Comparison of ENCODE assay signal across 9 mouse cellular contexts in genomic region chr17:73096484-73096883, GRCm38 (mm10). TPM values are rescaled to one million over a fixed set of nuclear protein-coding genes. Genes with fewer than 3 reads are reported as not detected.
DNase-seq lines count a peak whose midpoint lies in the region; ATAC-seq lines count a peak whose summit lies in the region.
"Had no signal": no experiment of that assay in that cellular context is flagged by ENCODE, and none has a peak within 500 bp of the region (broad histone marks: within the 10 kb centered on the region; RNA-seq: fewer than 3 reads in every experiment).

No protein-coding gene starts in this region.

- ATAC-seq in neural tube, embryonic 15.5 days (ENCODE audit: low FRiP score): no peak
- peak; percentile 69; the same call in 1 of the 2 replicates for ATAC-seq in neutrophil, adult 5-6 weeks (ENCODE audit: extremely low read depth, insufficient number of reproducible peaks, low FRiP score, poor library complexity, severe bottlenecking)

- no peak overlapping the region for H3K4me3 ChIP-seq in neural tube, embryonic 15.5 days (replicated peaks)
- H3K4me3 ChIP-seq: hindbrain, embryonic 15.5 days had no signal

- 33% methylated on average over 5 of the region's 5 CpGs for WGBS in neural tube, embryonic 15.5 days

- H3K27me3 ChIP-seq in neural tube, embryonic 15.5 days (replicated peaks): no peaks in the 10 kb centered on the region
- H3K27me3 ChIP-seq: hindbrain, embryonic 15.5 days had no signal

- no peaks in the 10 kb centered on the region for H3K36me3 ChIP-seq in neural tube, embryonic 15.5 days
- H3K36me3 ChIP-seq: hindbrain, embryonic 15.5 days had no signal

- H3K9me3 ChIP-seq in neural tube, embryonic 15.5 days (replicated peaks): no peaks in the 10 kb centered on the region
- H3K9me3 ChIP-seq: hindbrain, embryonic 15.5 days had no signal

- DNase-seq in embryo, embryonic 10 days (ENCODE audit: low spot score): peak; percentile 70
- no peak for DNase-seq in embryo, embryonic 9.5 days (ENCODE audit: extremely low spot score)
- peak; percentile 29 for DNase-seq in neural tube, embryonic 10.5 days (ENCODE audit: extremely low spot score, low spot score)
- DNase-seq in cerebellum, postnatal 36 days: peak; percentile 24 to 31
- DNase-seq in layer of hippocampus, adult 9-11 months: peak; percentile 20
- no peak for DNase-seq in ovary, adult 18-20 months (ENCODE audit: low spot score)

- H3K4me1 ChIP-seq in neural tube, embryonic 15.5 days: no peaks in the 10 kb centered on the region
- H3K4me1 ChIP-seq: hindbrain, embryonic 15.5 days had no signal

- H3K4me2 ChIP-seq in neural tube, embryonic 15.5 days: no peak overlapping the region
- H3K4me2 ChIP-seq: hindbrain, embryonic 15.5 days had no signal

- no peak overlapping the region for H3K9ac ChIP-seq in neural tube, embryonic 15.5 days (replicated peaks)
- H3K9ac ChIP-seq: hindbrain, embryonic 15.5 days had no signal

- no peak overlapping the region for H3K27ac ChIP-seq in neural tube, embryonic 15.5 days (replicated peaks)
- H3K27ac ChIP-seq: hindbrain, embryonic 15.5 days had no signal

RNA-seq across cellular contexts. Expression of gene Lclat1, which starts 11.3 kb away (rescaled TPM):
- 12.9 and 14.2 TPM in 2 replicates for polyA plus RNA-seq in neural tube, embryonic 15.5 days (2015; fragmentation: Nextera tagmentation; extraction: Ambion mirVana)
- total RNA-seq in neutrophil, adult 5-6 weeks (2017): 10.7 and 12.3 TPM in 2 replicates

Comparison
In these comparisons a context has a peak if more than half of its experiments do, and no peak if none do; other contexts are left out.
1. DNase-seq: peak in embryo, embryonic 10 days (single experiment), neural tube, embryonic 10.5 days (single experiment), cerebellum, postnatal 36 days (2 of 2) and layer of hippocampus, adult 9-11 months (single experiment); none in embryo, embryonic 9.5 days (single experiment) and ovary, adult 18-20 months (single experiment).